Mouse (Mus musculus): ENCODE measurements at regions not wholly inside any gene's neighbourhood (a gene's known extent, or its start where the extent isn't known, plus 50 kb on each side); places are given as distances from the start of the nearest gene placed in this dataset.

- TF ChIP-seq CTCF (IDR thresholded peaks at IDR 0.05; ENCODE audit: control insufficient read depth, insufficient read depth, low read length) (no peak), POLR2A (IDR thresholded peaks at IDR 0.05; ENCODE audit: borderline replicate concordance, control insufficient read depth, low read depth, low read length) (no peak)
Measured at GRCm38 (mm10) chr10:66756866-66757265, 339.1 kb upstream of the Jmjd1c start.

All from bone marrow, adult 2 months (tissue).